Mouse (Mus musculus) adrenal gland, postnatal 25 days (tissue): ENCODE results near the gene Eif3l. TPM values are rescaled to one million over a fixed set of nuclear protein-coding genes. Genes with fewer than 3 reads are reported as not detected.

Experiments
- DNase-seq: peaks from one replicate; pipeline ENCODE4 v3.0.0; 2021; ENCODE audit warnings: mixed read lengths
- total RNA-seq: library from RNA; stranded (reverse); gene quantifications from 2 replicates; pipeline ENCODE4 v1.2.3, GENCODE M21; 2021

The Eif3l gene
- total RNA-seq, 1 experiment from 2014 or later: 151 TPM

DNA sequence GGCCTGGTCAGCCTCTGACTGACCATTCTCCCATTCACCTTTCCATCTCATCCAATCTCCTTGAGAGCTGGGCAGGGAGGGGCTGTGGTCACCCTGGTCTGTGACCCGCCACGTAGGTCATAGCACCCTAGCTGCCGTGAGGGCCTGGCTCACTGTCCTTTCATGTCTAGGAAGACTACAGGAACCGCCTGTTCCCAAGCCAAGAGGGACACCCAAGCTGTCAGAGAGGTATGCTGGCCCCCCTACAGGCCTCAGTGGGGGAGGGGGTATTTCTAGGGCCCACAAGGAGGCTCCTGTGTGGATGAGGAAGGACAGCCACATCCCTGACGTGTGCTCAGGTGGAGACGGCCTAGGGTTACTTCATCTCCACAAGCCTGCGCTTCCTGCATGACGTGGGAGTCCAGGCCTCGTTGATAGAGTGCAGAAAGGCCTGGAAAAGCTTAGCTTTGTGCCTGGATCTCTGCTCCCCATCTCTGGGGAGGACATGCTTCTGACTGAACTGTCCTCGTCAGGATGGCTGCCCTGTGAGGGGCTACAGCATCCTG lies 49.4 kb downstream of the Eif3l start:
- no peak for DNase-seq

DNA sequence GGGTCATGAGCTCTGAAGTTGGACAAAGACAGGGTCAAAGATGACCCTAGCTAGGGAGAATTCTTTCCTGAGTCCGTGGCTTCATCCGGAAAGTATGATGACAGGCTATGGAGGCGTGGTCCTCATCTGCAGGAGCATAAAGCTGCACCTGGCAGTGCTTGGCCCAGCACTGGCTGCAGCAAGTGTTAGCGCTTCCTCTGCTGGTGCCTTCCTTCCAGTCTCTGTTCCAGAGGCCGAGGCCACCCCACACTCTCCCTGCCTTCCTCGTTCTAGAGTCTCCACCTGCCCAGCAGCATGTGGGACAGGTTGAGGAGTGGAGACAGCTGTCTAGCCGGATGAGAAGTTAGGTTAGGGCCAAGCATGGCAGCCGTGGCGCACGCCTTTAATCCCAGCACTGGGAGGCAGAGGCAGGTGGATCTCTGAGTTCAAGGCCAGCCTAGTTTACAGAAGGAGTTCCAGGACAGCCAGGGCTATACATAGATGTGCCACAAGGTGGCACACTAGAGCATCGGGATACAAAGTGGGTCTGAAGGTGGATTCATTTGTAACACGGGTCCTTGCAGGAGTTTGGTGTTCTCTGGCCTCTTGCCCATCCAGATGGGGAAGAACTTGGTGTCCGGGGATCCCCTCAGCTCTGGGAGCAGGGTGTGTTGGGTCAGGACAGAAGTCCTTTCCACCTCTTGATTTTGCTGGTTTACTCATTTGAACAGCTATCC lies 51.4 kb downstream of the Eif3l start:
- peak; percentile 58 for DNase-seq

DNA sequence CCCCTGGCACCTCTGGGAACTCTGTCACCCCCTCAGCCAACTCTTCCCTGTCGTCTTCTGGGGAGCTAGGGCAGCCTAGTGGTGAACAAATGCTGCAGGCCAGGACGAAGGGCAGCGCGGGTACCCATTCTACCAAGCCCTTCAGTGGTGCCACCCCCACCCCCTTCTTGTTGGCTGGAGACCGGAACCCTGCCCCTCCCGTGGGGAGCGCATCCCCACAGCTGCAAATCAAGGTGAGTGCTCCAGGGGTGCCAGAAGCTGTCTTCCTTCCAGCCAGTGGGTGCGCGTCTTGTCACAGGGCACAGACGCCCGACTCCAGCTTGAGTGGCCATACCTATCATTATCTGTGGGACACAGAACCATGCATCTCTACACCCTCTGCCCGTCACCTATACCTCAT lies 52.1 kb downstream of the Eif3l start:
- no peak for DNase-seq

DNA sequence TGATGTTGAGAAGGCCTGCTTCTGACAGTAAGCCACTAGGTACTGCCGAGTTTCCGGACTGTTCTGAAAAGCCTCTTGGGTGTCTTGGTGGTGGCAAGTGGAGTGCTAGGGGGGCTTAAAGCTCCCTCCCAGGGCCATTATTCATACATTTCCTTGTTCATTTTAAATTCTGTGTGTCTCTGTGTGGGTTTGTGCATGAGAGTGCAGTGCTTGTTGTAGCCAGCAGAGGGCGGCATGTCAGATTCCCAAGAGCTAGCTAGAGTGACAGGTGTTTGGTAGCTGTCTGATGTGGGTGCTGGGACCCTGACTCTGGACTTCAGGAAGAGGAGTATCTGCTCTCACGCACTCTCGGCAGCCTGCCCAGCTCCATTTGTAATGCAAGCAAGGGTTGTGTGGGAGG lies 53.2 kb downstream of the Eif3l start:
- DNase-seq: no peak

DNA sequence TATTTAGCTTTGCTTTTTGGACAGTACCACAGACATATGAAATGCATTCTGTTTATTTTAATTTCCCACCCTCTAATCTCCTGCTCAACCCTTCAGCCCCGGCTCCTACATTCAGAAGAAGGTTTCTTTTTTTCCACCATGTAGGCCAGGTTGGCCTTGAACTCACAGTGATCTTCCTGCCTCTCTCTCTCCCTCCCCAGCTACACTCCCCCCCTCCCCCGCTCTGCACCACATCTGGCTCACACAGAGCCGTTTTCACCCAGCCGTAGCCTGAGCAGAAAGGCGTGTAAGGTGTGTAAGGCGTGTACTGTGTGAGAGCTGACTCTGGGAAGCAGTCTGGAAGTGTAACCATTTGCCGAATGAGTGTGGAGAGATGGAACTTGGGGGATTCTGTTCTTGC lies 54.3 kb downstream of the Eif3l start:
- no peak for DNase-seq

DNA sequence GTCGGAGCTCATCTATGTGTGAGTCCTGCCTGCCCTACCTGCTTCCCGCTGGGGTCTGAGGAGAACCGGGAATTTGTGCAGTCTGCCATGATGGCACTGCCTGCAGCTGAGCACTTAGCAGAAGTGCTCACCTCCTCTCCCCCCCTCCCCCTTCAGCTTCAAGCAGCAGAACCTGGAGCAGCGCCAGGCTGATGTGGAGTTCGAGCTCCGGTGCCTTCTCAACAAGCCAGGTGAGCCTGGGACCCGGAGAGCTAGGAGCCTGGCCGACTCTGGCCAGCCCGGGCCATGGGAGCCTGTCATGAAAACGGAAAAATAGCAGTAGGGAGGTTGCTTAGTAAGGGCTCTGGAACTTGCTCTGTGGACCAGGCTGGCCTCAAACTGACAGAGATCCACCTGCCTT lies 55.8 kb downstream of the Eif3l start:
- no peak for DNase-seq

DNA sequence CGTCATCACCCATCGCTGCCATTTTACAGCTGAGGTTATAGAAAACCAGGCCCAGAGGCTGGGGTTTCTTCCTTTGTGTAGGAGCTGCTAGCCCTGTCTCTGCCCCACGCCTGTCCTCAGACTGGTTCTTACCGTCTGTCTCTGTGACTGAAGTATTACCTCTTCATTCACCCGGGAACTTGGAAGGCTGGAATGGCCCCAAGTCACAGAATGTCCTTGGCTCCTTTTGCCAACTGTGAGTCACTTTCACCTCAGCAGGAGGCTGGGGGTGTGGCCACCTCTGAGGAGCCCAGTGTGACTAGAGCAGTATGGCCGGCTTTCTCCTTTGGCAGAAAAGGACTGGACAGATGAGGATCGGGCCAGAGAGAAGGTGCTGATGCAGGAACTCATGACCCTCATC lies 56.5 kb downstream of the Eif3l start:
- DNase-seq: peak; percentile 83

DNA sequence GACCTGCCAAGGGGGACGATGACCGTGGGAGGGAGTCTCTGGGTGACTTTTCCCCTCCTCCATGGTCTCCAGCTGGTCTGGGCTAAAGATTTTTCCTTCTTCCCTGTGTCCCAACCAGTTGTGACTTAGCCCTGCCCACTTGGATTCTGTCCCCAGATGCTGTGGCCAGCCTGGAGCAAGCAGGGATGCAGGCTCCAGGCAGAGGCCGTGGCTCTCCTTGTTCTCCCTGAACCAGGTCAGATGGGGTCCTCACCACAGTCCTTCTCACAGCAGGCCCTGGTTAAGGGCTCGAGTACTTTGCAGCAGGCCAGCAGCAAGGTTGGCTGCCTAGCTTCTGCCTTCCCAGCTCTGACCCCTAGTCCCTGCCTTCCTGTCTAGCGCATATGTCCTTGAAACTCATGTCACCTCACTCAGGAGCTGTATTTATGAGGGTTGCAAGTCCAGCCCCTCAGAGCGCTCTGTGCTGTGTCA lies 58.2 kb downstream of the Eif3l start:
- DNase-seq: no peak

DNA sequence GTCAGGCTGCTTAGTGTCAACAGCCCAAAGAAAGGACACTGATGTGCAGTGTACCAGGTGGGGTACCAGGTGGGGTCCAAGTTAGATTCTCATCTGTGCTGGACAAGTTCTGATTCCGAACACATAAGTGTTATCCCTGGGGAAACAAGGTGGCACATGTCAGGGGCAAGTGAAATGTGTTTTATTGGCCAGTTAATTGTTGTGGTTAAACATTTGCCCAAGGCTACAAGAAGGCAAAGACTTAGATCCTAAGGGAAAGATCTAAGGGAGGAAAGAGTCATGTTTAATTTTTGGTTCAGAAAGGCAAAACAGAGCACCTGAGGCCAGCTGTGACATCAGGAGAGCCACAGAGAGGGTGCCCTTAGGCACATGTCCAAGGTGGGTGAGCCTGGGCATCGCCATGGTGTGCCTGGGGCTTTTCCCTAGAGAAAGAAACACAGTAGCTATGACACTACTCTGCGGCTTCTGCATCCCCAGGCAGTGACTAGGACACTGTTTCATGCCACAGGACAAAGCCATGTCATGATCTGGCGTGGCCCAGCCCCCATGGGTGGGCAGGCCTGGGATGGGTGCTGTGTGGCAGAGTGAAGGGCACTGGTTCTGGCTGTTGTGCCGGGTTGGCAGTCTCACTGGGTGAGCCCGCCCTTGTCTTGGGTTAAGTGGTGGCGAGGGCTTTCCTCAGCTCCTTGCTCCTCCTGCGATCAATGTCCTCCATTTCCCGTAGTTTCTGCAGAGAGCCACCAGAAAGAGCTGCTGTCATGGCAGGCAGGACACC lies 59.7 kb downstream of the Eif3l start:
- DNase-seq: no peak

DNA sequence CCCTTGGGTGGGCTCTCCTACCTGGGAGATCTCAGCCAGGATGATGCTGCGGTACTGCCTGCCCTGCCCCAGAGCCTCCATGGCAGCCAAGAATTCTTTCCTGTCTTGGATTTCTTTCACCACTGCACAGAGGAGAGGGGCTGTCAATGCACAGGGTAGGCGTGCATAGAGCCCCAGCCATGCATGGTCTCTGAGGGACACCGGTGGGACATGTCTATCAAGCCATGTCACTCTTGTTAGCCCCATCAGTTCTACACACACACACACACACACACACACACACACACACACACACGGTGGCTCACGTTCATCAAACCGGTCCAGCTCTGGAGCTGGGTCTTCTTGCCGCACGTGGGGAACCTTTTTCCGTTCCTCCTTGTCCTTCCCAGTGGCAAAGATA lies 60.4 kb downstream of the Eif3l start:
- no peak for DNase-seq

DNA sequence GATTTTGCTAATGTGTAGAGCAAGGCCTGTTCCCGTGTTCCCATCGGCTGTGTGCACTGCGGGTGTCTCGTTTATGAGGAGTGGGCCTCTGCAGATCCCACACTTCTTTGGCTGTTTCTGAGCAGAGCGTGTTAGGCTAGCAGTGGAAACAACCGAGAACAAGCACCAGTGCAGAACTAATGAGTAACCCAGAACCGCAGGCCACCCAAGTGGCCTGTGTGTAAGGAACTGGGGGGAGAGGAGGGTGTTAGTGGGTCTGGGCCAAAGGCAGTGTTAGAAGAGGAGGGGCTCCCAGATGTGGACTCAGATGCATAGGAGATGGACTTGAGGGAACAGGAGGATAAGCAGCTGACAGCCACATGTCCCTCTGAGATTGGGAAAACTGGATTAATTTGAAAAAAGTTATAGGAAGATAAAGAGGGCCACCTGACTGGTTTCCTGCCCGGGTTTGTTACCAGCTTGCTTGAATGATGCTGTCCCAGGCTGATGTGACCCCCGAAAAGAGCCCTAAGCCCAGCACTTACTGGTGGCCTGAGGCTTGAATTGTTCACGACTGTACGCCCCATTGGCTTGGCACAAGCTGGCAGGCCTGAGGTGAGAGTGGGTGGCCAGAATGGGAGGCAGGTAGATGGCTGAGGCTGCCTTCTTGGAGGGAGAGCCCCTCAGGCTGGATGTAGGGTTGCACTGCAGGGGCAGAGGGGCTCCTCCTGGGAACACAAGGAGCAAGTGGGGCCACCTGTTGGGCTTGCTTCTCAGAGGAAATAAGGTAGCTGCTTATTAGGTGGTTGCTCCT lies 61.0 kb downstream of the Eif3l start:
- DNase-seq: no peak

DNA sequence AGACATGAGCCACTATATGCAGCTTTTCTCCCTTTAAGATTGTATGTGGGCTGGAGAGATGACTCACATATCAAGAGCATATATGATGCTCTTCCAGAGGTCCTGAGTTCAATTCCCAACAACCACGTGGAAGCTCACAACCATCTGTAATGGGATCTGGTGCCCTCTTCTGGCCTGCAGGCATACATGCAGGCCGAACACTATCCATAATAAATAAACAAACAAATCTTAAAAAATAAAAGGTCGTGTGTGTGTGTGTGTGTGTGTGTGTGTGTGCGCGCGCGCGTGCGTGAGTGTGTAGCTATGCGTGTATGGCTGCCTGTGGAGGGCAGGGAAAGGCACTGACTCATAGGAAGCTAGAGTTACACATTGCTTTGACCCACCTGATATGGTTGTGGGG lies 64.7 kb downstream of the Eif3l start:
- no peak for DNase-seq

DNA sequence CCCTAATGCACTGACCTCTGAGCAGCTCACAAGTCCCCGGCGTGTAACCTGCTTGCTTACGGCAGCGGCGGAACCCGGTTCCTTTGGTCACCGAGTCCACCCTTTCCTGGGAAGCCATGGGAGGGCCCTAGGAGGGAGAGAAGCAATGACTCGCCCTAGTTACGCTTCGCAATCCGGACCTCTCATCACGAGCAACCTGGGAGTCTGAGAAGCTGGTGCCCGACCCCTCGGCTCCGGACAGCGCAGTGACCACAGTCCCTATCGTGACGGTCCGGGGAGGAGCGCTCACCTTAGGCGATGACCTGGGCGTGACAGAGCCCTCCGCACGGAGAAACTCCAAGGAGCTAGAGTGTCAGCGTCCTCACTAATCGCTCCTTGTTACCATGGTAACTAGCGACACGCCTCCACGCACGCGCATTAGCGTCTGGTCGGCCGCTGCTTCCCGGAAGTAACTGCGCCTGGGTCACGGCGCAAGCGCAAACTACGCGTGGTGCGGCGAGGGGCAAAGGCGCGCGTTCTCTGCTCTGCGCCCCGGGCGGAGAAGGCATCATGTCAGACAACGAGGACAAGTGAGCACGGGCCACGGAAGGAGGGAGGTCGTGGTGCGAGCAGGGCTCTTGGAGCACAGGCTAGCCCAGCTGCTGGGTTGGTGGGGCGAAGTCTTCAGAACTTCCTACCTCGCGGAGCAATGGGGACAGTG lies 66.0 kb downstream of the Eif3l start, which contains the start of the genes Polr2f and 1700088E04Rik:
Polr2f (plus strand) TSS at position 144 of the 700 bp plus-strand sequence.
1700088E04Rik (minus strand) TSS at position 388 of the 700 bp plus-strand sequence.
- DNase-seq: peak; percentile 96

DNA sequence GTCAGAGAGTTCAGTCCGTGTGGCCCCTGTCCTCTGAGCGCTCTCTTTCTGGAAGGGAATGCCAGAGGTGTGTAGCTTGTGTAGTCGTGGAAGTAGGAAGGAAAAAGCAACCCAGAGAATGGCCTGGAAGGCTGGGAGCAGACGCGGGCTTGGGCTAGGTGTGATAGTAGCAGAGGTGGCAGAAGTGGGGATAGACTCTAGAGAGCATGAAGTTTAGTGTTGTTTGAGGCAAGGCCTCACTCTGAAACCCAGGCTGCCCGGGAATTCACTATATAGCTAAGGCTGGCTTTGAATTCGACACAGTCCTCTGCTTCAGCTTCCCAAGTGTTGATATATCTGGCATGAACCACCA lies 66.6 kb downstream of the Eif3l start:
- DNase-seq: no peak

DNA sequence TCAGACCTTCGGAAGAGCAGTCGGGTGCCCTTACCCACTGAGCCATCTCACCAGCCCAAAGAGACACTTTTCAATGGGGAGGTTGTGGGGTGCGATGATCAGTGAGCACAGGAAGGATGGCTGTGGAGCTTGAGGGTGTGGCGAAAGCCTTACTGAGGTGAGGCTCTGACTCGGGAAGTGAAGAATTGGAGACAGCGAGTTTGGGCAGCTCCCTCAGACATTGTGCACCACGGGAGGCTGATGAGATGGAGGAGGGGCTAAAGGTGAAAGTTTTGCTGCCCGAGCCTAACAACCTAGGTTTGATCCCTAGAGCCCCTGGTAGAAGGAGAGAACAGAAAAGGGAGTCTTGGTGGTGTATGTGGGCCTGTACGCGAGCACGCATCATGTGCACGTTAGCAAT lies 68.3 kb downstream of the Eif3l start:
- DNase-seq: no peak

Other genes starting within 250 kb of the Eif3l start
- 38.8 and 43.4 TPM in 2 replicates for gene Cdc42ep1, start 232.6 kb upstream of the Eif3l start, total RNA-seq
- not detected in 2 replicates for gene Lgals2, start 219.7 kb upstream of the Eif3l start, total RNA-seq
- 58.1 and 61.5 TPM in 2 replicates for gene Gga1, start 198.0 kb upstream of the Eif3l start, total RNA-seq
- gene Gm49510, start 175.5 kb upstream of the Eif3l start, total RNA-seq: not detected in 2 replicates
- gene Sh3bp1, start 175.4 kb upstream of the Eif3l start, total RNA-seq: 6.1 and 8.8 TPM in 2 replicates
- gene Pdxp, start 161.3 kb upstream of the Eif3l start, total RNA-seq: 5.0 and 6.0 TPM in 2 replicates
- 273 and 304 TPM in 2 replicates for gene Lgals1, start 148.5 kb upstream of the Eif3l start, total RNA-seq
- gene Nol12, start 140.2 kb upstream of the Eif3l start, total RNA-seq: 42.7 and 44.0 TPM in 2 replicates
- gene Triobp, start 127.5 kb upstream of the Eif3l start, total RNA-seq: 113 and 114 TPM in 2 replicates
- 159 and 217 TPM in 2 replicates for gene H1f0, start 46.7 kb upstream of the Eif3l start, total RNA-seq
- 0.39 TPM in 1 of 2 replicates, not detected in the other for gene Galr3, start 33.3 kb upstream of the Eif3l start, total RNA-seq
- gene Ankrd54, start 12.3 kb upstream of the Eif3l start, total RNA-seq: 20.4 and 27.4 TPM in 2 replicates
- 42.9 and 57.5 TPM in 2 replicates for gene Micall1, start 33.7 kb downstream of the Eif3l start, total RNA-seq
- gene Polr2f, start 65.8 kb downstream of the Eif3l start, total RNA-seq: 110 and 122 TPM in 2 replicates
- gene 1700088E04Rik, start 66.1 kb downstream of the Eif3l start, total RNA-seq: 6.3 and 7.2 TPM in 2 replicates
- 0.95 and 2.1 TPM in 2 replicates for gene Sox10, start 90.1 kb downstream of the Eif3l start, total RNA-seq
- gene Pick1, start 154.0 kb downstream of the Eif3l start, total RNA-seq: 20.8 and 26.1 TPM in 2 replicates
- not detected in 2 replicates for gene Gm49486, start 154.2 kb downstream of the Eif3l start, total RNA-seq
- gene Slc16a8, start 179.6 kb downstream of the Eif3l start, total RNA-seq: not detected in 2 replicates
- gene Baiap2l2, start 210.4 kb downstream of the Eif3l start, total RNA-seq: not detected in 2 replicates